Mouse (Mus musculus) liver, embryonic 14.5 days (tissue): ENCODE data around the gene Grin2d.

ENCODE experiments used
- CTCF ChIP-seq: IDR thresholded peaks from 2 replicates; pipeline ENCODE4 v1.5.1; 2016; ENCODE audit warnings: antibody characterized with exemption, low read depth, control low read depth
- EP300 ChIP-seq: IDR thresholded peaks from 2 replicates; pipeline ENCODE4 v1.6.1; 2016; ENCODE audit warnings: antibody characterized with exemption, low read depth

- TF ChIP-seq CTCF (no peak), EP300 (no peak)
Measured at GRCm38 (mm10) chr7:45793969-45794585, 84.1 kb downstream of the Grin2d start.
